Mouse (Mus musculus) cerebellum, adult 2 months (tissue): ENCODE results near the gene Aggf1.

Experiments
- CTCF ChIP-seq: fragments of 200-500 bp; IDR thresholded peaks from 2 replicates; pipeline ENCODE4 v1.5.1; 2011; ENCODE audit warnings: low read depth, mild to moderate bottlenecking, control low read depth, low read length, moderate library complexity, borderline replicate concordance; ENCODE audit not compliant: insufficient read depth
- POLR2A ChIP-seq: fragments of 200-500 bp; IDR thresholded peaks from 2 replicates; pipeline ENCODE4 v1.6.1; 2011; ENCODE audit warnings: low read length, control low read depth, borderline replicate concordance; ENCODE audit not compliant: insufficient read depth

DNA sequence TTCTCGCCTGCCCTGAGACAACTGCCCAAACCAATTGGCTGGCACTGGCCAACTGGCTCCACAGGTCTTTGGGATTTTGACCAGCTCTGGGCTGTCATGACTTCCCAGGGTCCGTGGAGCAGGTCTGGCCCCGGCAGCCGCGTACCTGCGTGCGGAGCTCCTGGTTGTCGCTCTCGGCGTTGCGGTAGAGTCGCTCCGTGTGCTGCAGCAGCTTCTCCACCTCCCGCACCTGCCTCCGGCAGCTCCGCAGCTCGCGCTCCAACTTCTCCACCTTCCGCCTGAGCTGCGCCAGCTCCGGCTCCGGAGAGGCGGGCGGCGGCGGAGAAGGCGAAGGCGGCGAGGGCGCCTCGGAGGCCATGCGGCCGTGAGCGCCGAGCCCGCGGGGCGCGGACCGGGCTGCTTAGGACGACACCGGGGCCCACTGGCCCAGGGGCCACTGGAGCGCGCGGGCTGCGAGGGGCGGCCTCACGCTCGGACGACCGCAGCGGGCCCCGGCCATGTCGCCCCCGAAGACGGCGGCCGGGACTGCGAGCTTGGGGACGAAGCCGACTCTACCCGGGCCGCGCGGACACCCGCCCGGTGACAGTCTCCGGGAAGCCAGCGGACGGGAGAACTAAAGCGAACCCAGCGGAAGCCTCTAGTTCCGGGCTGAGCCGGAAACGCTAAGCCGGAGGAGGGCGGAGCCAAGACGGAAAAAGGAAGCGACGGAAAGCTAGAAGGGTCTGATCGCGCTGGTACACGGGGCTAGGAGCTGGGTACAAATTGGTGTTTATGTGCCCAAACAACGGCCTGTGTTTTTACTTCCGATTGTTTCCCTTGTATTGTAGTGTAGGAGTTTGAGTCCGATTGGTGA, at the start of gene Aggf1:
- TF ChIP-seq POLR2A = peak; percentile 75; the same call in 1 of the 2 replicates
- no peak for TF ChIP-seq CTCF
